Mouse (Mus musculus) left cerebral cortex, postnatal 25 days (tissue): ENCODE measurements around the gene Otud7a. TPM values are rescaled to one million over a fixed set of nuclear protein-coding genes. Genes with fewer than 3 reads are reported as not detected.
"Not testable (repeated sequence)": the region's sequence is repeated elsewhere in the genome, so short reads cannot be mapped to it uniquely, and the experiment has no call there.

ENCODE experiments used
- DNase-seq, 2 experiments: peaks; one replicate each; pipeline ENCODE4 v3.0.0; 2022; ENCODE audit warnings: low spot score in 2 of 2, mixed read lengths in 1 of 2
- intact Hi-C: fragments of 180-260 bp; cut with DNase I; formaldehyde crosslinking; loops from one replicate; pipeline ENCODE4 v1.15.1; 2025
- total RNA-seq, 2 experiments: library from RNA; stranded (reverse); gene quantifications; 2 replicates each; pipeline ENCODE4 v1.2.3; 2021

Gene Otud7a
- total RNA-seq, 2 experiments from 2014 or later = 76.4 to 81.9 TPM

- DNase-seq = peak; percentile 47 to 79
- intact Hi-C loops = loop anchor here (2.0 to 5.0 kb wide), 3 partner anchors 82 to 202 kb away; no protein-coding TSS in a partner anchor
These were observed 224.4 kb downstream of the Otud7a start for GRCm38 (mm10) chr7:63668951-63669350.

- DNase-seq = not testable (repeated sequence)
- intact Hi-C loops = loop anchor here (10.0 kb wide), 1 partner anchor 756 kb away; no protein-coding TSS in a partner anchor
These were observed 226.4 kb downstream of the Otud7a start for GRCm38 (mm10) chr7:63670911-63671310.

- peak; percentile 88 to 97 for DNase-seq
- intact Hi-C loops = loop anchor here (2.0 to 10.0 kb wide), 4 partner anchors 227 to 757 kb away; partner anchors contain the start of gene Otud7a
These were observed 227.4 kb downstream of the Otud7a start for GRCm38 (mm10) chr7:63671904-63672303.

GRCm38 (mm10) chr7:63676631-63677030 is 232.1 kb downstream of the Otud7a start:
- intact Hi-C loops = loop anchor here (10.0 kb wide), 1 partner anchor 762 kb away; no protein-coding TSS in a partner anchor
- DNase-seq = peak in 1 of 2 experiments; percentile 73

- intact Hi-C loops = loop anchor here (10.0 kb wide), 1 partner anchor 762 kb away; no protein-coding TSS in a partner anchor
- DNase-seq = no peak
These were observed 232.6 kb downstream of the Otud7a start for GRCm38 (mm10) chr7:63677149-63677548.

- intact Hi-C loops = no loop called here
- DNase-seq = no peak
These were observed 242.5 kb downstream of the Otud7a start for GRCm38 (mm10) chr7:63687056-63687455.

GRCm38 (mm10) chr7:63697921-63698320 is 253.4 kb downstream of the Otud7a start:
- intact Hi-C loops = no loop called here
- peak in 1 of 2 experiments; percentile 46 for DNase-seq

- peak in 1 of 2 experiments; percentile 60 for DNase-seq
- intact Hi-C loops = loop anchor here (5.0 kb wide), 1 partner anchor 371 kb away; no protein-coding TSS in a partner anchor
These were observed 273.4 kb downstream of the Otud7a start for GRCm38 (mm10) chr7:63717903-63718302.

GRCm38 (mm10) chr7:63719183-63719944 is 274.8 kb downstream of the Otud7a start:
- DNase-seq = peak in 1 of 2 experiments; percentile 70
- intact Hi-C loops = loop anchor here (5.0 kb wide), 1 partner anchor 372 kb away; no protein-coding TSS in a partner anchor

- intact Hi-C loops = no loop called here
- peak in 1 of 2 experiments; percentile 62 for DNase-seq
These were observed 276.1 kb downstream of the Otud7a start for GRCm38 (mm10) chr7:63720682-63721081.

GRCm38 (mm10) chr7:63725040-63725729 is 280.6 kb downstream of the Otud7a start:
- intact Hi-C loops = no loop called here
- DNase-seq = no peak

GRCm38 (mm10) chr7:63729605-63730004 is 285.1 kb downstream of the Otud7a start:
- intact Hi-C loops = no loop called here

GRCm38 (mm10) chr7:63730012-63730411 is 285.5 kb downstream of the Otud7a start:
- intact Hi-C loops = no loop called here
- peak in 1 of 2 experiments; percentile 43 for DNase-seq

More at GRCm38 (mm10) chr7:63729605-63730004, 285.1 kb downstream of the Otud7a start:
- DNase-seq = no peak

- intact Hi-C loops = loop anchor here (5.0 kb wide), 2 partner anchors 415 to 815 kb away; no protein-coding TSS in a partner anchor
- no peak for DNase-seq
These were observed 293.2 kb downstream of the Otud7a start for GRCm38 (mm10) chr7:63737725-63738124.

GRCm38 (mm10) chr7:63738142-63738541 is 293.6 kb downstream of the Otud7a start:
- intact Hi-C loops = loop anchor here (5.0 kb wide), 2 partner anchors 416 to 816 kb away; no protein-coding TSS in a partner anchor
- no peak for DNase-seq

GRCm38 (mm10) chr7:63743116-63743515 is 298.6 kb downstream of the Otud7a start:
- intact Hi-C loops = no loop called here
- peak in 1 of 2 experiments; percentile 43 for DNase-seq

GRCm38 (mm10) chr7:63752081-63752480 is 307.5 kb downstream of the Otud7a start:
- peak in 1 of 2 experiments; percentile 49 for DNase-seq
- intact Hi-C loops = loop anchor here (2.0 to 10.0 kb wide), 5 partner anchors 280 to 993 kb away; no protein-coding TSS in a partner anchor

GRCm38 (mm10) chr7:63753274-63753751 is 308.8 kb downstream of the Otud7a start:
- DNase-seq = peak; percentile 58 to 85
- intact Hi-C loops = loop anchor here (2.0 to 10.0 kb wide), 5 partner anchors 279 to 991 kb away; no protein-coding TSS in a partner anchor
